Mouse (Mus musculus) left cerebral cortex, adult 2 months (tissue): Measurements from ENCODE around the gene Tgfb1. TPM values are rescaled to one million over a fixed set of nuclear protein-coding genes. Genes with fewer than 3 reads are reported as not detected.
A peak's percentile ranks its signal among the peaks of the same experiment; 100 is the strongest.

Experiments
- DNase-seq, 2 experiments: peaks; one replicate each; pipeline ENCODE4 v3.0.0; 2021 to 2022; ENCODE audit warnings: low spot score in 2 of 2, mixed read lengths in 1 of 2; ENCODE audit errors: extremely low spot score in 1 of 2
- H3K27ac ChIP-seq: fragments of 200-600 bp; 2 replicates; pipeline ENCODE4 v1.8.1; 2022
- H3K4me3 ChIP-seq: fragments of 200-600 bp; 2 replicates; pipeline ENCODE4 v1.8.1; 2022
- CTCF ChIP-seq: fragments of 200-600 bp; IDR thresholded peaks from 2 replicates; pipeline ENCODE4 v1.8.1; 2022; ENCODE audit warnings: antibody characterized with exemption, mild to moderate bottlenecking, moderate library complexity
- intact Hi-C: fragments of 180-260 bp; cut with DNase I; formaldehyde crosslinking; loops from one replicate; pipeline ENCODE4 v1.15.1; 2025
- total RNA-seq, 2 experiments: library from RNA; stranded (reverse); gene quantifications; 2 replicates each; pipeline ENCODE4 v1.2.3; 2021

The Tgfb1 gene
- total RNA-seq, 2 experiments from 2014 or later: 7.3 to 10.7 TPM

GRCm38 (mm10) chr7:25725886-25726285 is 39.1 kb downstream of the Tgfb1 start:
- peak; percentile 46 to 49 for DNase-seq
- Histone ChIP-seq H3K4me3 (no peak overlapping the region), H3K27ac (no peak overlapping the region)
- intact Hi-C loops: no loop called here
- no peak for TF ChIP-seq CTCF

GRCm38 (mm10) chr7:25727800-25728199 is 41.0 kb downstream of the Tgfb1 start:
- no peak for TF ChIP-seq CTCF
- intact Hi-C loops: no loop called here
- no peak for DNase-seq
- no peak overlapping the region for H3K4me3 ChIP-seq
- no peak overlapping the region for H3K27ac ChIP-seq

GRCm38 (mm10) chr7:25729396-25729795 is 42.6 kb downstream of the Tgfb1 start:
- H3K27ac ChIP-seq: no peak overlapping the region
- no peak for DNase-seq
- no peak for TF ChIP-seq CTCF
- H3K4me3 ChIP-seq: no peak overlapping the region
- intact Hi-C loops: no loop called here

DNA sequence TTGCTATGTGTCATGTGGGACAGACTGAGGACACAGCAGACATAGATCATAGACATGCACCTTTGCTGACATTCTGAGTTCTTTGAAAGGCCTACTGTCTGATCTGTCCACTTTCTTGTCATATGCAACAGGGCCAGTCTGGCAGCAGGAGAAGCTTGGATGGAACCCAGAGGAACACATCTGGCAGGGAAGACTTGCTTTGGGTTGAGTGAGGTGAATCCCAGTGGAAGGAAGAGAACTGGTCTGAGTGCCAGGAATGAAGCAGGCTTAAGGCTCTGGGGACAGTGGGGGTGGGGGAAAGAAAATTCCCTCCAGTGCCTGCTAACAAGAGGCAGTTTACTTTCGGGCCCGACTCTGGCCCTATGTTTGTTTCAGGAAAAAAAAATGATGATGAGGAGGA is 43.1 kb downstream of the Tgfb1 start:
- TF ChIP-seq CTCF: no peak
- intact Hi-C loops: no loop called here
- H3K27ac ChIP-seq: no peak overlapping the region
- H3K4me3 ChIP-seq: no peak overlapping the region
- DNase-seq: no peak

DNA sequence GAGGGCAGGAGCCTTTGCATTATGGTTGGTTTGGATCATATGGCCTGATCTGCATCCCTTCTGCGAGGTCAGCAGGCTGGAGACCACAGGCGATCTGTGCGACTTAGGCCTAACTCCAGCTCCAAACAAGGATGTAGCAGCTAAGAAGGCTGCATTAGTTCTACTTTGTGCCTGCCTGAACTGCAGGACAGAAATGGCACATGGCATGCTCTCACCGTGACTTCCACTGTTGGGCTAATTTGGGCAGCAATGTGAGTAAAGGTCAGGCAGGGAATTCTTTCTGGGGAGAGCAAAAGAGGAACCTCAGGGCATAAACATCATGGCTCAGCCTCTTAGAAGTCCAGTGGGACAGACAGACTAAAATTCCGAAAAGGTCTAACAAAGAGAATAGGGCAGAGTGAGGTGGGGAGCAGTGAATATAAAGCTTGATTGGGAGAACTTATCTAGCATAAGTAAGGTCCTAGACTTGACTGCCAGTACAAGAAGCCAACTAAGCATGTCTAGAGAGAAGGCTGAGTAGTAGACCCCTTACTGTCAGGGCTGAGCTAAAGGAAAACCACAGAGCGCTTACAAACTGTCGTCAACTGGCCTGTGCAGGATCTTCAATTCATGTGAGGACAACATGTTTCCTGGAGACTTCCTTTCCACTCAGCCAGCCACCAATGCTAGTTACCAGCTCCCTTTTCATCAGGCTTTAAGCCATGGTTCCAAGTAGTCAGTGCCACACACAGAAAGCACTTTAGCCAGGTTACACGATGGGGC is 44.7 kb downstream of the Tgfb1 start:
- TF ChIP-seq CTCF: no peak
- intact Hi-C loops: no loop called here
- no peak for DNase-seq
- Histone ChIP-seq H3K4me3 (no peak overlapping the region), H3K27ac (no peak overlapping the region)

GRCm38 (mm10) chr7:25734991-25735390 is 48.2 kb downstream of the Tgfb1 start:
- intact Hi-C loops: no loop called here
- no peak for TF ChIP-seq CTCF
- Histone ChIP-seq H3K4me3 (no peak overlapping the region), H3K27ac (no peak overlapping the region)
- DNase-seq: no peak

DNA sequence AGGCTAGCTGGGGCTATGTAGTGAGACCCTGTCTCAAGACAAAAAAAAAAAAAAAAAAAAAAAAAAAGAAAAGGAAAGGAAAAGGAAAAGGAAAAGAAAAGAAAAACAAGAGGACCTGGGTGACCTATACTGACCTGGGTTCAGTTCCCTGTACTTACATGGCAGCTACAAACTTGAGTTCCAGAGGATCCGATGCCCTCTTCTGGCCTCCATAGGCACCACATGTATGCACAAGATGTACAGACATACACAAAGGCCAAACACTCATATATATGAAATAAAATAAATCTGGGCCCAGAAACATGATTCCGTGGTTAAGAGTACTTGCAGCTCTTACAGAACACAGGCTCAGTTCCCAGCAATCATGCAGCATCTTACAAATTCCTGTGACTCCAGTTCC is 50.1 kb downstream of the Tgfb1 start:
- Histone ChIP-seq H3K27ac (no peak overlapping the region), H3K4me3 (no peak overlapping the region)
- intact Hi-C loops: no loop called here
- no peak for DNase-seq
- peak; percentile 32 for TF ChIP-seq CTCF

DNA sequence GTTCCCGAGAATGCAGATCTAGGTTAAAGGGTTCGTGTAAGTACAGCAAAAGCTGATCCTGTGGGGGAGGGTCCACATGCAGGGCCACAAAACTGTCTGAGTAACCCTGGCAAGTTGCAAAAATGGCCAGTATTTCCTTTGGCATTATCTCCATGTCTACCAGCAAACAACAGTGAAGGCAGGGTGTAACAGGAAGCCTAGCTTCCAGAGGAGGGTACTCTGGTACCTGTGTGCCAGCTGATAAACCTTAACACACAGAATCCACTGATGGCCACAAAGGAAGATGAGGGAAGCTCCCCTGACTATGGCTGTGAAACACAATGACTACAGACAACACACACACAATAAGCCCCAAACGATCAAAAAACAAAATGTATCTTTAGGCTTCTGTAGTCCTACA is 51.5 kb downstream of the Tgfb1 start:
- intact Hi-C loops: no loop called here
- DNase-seq: no peak
- no peak for TF ChIP-seq CTCF
- Histone ChIP-seq H3K4me3 (no peak overlapping the region), H3K27ac (no peak overlapping the region)

- TF ChIP-seq CTCF: no peak
- Histone ChIP-seq H3K27ac (no peak overlapping the region), H3K4me3 (no peak overlapping the region)
- DNase-seq: no peak
- intact Hi-C loops: no loop called here
These were observed 60.0 kb downstream of the Tgfb1 start for GRCm38 (mm10) chr7:25746844-25747243.

DNA sequence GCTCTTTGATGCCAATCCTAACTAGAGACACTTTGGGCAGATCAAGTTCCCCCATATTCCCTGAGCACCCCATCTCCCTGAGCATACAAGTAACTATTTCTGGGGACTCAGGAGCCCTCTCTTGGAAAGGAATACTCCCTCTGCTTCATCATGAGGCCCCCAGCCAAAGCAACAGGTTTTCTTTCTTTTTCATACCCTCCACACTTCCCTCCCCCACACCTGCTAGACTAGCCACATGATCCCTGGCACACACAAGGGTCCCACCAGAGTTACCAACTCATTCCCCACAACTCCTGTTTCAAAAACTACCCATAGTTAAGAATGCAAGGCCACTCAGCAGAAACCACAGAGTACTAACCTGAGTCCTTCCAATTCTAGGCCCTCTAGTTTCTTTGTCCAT is 66.3 kb downstream of the Tgfb1 start:
- TF ChIP-seq CTCF: no peak
- no peak for DNase-seq
- intact Hi-C loops: loop anchor here (5.0 to 10.0 kb wide), 2 partner anchors 36 to 1438 kb away; partner anchors contain the start of genes Ccdc97 and Zfp94
- Histone ChIP-seq H3K4me3 (peak overlapping the region; percentile 98), H3K27ac (no peak overlapping the region)

DNA sequence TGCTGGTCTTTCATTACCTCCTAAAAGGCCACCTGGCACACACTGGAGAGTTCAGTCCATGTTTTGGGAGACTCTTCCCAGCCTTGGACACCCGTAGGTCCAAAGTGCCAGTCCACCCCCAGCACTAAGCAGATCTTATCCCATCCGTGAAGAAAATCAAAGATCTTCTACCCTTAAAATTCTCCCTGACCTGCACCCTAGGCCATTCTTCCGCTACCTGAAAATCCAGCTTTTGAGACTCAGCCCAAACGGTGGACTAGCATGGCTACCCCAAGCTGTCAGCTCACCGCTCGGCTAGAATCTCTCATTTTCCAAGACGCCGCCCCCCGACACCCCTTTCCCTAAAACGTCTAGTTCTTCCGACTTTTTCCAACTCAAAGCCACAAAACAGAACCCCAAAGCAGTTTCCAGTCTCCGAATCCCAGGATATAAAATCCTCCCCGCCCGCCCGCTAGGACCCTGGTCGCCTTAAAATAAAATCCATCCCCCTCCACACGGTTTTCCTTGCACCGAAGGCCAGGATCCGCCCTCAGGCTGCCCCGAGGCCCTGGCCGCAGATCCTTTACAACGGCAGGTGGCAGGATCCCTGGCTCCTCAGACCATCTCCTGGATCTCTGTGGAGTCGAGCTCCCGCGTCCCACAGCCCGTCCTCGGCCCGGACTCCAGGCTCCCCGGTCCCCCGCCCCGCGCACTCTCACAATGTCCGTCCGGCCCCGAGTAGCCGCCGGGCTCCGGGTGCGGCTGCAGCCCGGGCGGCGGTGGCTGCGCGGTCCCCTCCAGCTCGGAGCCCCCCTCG is 67.0 kb downstream of the Tgfb1 start:
- intact Hi-C loops: loop anchor here (5.0 to 10.0 kb wide), 2 partner anchors 37 to 1439 kb away; partner anchors contain the start of genes Ccdc97 and Zfp94
- TF ChIP-seq CTCF: no peak
- no peak for DNase-seq
- H3K27ac ChIP-seq: peak overlapping the region; percentile 94
- H3K4me3 ChIP-seq: peak overlapping the region; percentile 98

- TF ChIP-seq CTCF: no peak; the same call in none of the 2 replicates
- Histone ChIP-seq H3K4me3 (peak overlapping the region; percentile 98), H3K27ac (peak overlapping the region; percentile 94)
- no peak for DNase-seq
- intact Hi-C loops: loop anchor here (5.0 to 10.0 kb wide), 2 partner anchors 37 to 1440 kb away; partner anchors contain the start of genes Ccdc97 and Zfp94
These were observed 67.6 kb downstream of the Tgfb1 start for GRCm38 (mm10) chr7:25754439-25754737.

Other genes starting within 250 kb of the Tgfb1 start
- gene Ceacam1, start 209.4 kb upstream of the Tgfb1 start, total RNA-seq: 1 to 10 TPM; 3.1 to 4.1 TPM
- under 1 TPM; 0.35 to 0.68 TPM for gene Ceacam2, start 147.1 kb upstream of the Tgfb1 start, total RNA-seq
- not detected for gene Erich4, start 71.1 kb upstream of the Tgfb1 start, total RNA-seq
- 10 to 100 TPM; 51.0 to 55.7 TPM for gene Dmac2, start 67.6 kb upstream of the Tgfb1 start, total RNA-seq
- under 1 TPM; 0.65 to 0.68 TPM for gene B3gnt8, start 60.3 kb upstream of the Tgfb1 start, total RNA-seq
- gene Bckdha, start 28.0 kb upstream of the Tgfb1 start, total RNA-seq: 10 to 100 TPM; 32.9 to 33.9 TPM
- 10 to 100 TPM; 23.3 to 24.0 TPM for gene Exosc5, start 27.8 kb upstream of the Tgfb1 start, total RNA-seq
- gene Tmem91, start 11.8 kb upstream of the Tgfb1 start, total RNA-seq: 10 to 100 TPM; 20.7 to 29.4 TPM
- gene B9d2, start 6.2 kb upstream of the Tgfb1 start, total RNA-seq: 10 to 100 TPM; 21.3 to 25.9 TPM
- gene Ccdc97, start 32.1 kb downstream of the Tgfb1 start, total RNA-seq: 10 to 100 TPM; 65.4 to 66.5 TPM
- 100 to 1,000 TPM in 1 of 2 experiments, 10 to 100 TPM in 1; 96.5 to 101 TPM for gene Hnrnpul1, start 67.8 kb downstream of the Tgfb1 start, total RNA-seq
- 10 to 100 TPM; 33.2 to 40.5 TPM for gene Axl, start 101.7 kb downstream of the Tgfb1 start, total RNA-seq
- gene Cyp2s1, start 129.9 kb downstream of the Tgfb1 start, total RNA-seq: 1 to 10 TPM; 3.2 to 4.2 TPM
- gene Cyp2b10, start 210.6 kb downstream of the Tgfb1 start, total RNA-seq: under 1 TPM in 1 of 2 experiments, not detected in 1; 0.18 TPM